Mouse (Mus musculus) adrenal gland, postnatal 4 days (tissue): ENCODE measurements around the gene Hcn2. TPM values are rescaled to one million over a fixed set of nuclear protein-coding genes. Genes with fewer than 3 reads are reported as not detected.
A peak's percentile ranks its signal among the peaks of the same experiment; 100 is the strongest.
"Not testable (repeated sequence)": the region's sequence is repeated elsewhere in the genome, so short reads cannot be mapped to it uniquely, and the experiment has no call there.

Experiments used
- DNase-seq, 2 experiments: peaks; one replicate each; pipeline ENCODE4 v3.0.0; 2021 to 2022; ENCODE audit warnings: low spot score in 2 of 2, mixed read lengths in 2 of 2
- total RNA-seq, 2 experiments: library from RNA; stranded (reverse); gene quantifications; 2 replicates each; pipeline ENCODE4 v1.2.3; 2021

Hcn2 gene
- total RNA-seq, 2 experiments from 2014 or later = 8.9 to 9.3 TPM

DNA sequence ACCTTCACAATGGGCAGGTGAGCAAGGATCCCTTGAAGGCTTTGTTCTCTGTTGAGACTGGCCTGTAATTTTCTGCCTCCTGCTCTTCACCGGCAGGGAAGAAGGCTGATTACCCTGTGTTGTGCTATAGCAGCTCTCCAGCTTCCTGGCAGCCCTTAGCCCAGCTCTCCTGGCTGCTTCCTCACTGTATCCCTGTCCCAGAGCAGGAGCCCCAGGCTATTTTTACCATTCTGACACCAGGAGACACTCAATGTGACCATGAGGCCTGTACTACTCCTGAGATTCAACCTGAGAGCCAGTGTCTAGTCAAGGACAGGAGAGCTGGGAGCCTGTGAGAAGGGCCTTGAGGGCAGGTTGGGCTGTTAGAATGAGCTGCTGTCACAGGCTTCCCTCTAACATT lies 29.7 kb upstream of the Hcn2 start:
- DNase-seq = no peak

DNA sequence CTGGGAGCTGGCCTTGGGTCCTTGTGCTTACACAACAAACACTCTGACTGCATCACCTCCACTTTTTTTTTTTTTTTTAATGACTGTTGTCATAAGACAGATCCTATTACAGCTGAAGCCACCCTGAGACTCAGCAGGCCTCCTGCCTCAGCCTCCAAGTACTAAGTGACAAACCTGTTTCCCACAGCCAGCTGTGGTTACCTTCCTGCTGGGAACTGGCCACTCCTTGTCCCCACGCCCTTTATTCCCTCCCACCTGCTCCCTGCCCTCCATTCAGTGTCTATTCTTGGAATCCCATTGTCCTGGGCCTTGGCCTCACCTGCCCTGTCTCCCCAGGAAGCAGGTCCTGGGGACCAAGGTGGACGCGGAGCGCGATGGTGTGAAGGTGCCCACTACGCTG lies 28.9 kb upstream of the Hcn2 start:
- DNase-seq = no peak

DNA sequence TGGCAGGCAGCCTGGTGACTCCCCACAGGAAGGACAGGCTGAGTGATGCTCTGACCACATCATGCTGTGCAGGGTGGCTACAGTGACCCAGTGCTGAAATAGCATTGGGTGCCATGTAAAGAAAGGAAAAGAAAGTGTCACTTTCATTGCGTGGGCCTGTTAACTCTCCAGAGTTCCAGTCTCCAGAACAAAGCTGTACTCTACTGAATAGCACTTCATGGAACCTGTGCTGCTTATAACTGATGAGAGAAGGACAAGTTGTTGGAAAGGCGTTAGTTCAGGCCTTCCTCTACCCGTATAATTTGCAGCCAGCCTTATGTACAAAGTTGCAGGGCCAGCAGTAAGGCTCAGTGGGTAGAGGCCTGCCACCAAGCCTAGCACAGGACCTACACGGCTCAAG lies 27.7 kb upstream of the Hcn2 start, which contains the start of gene Gzmm:
Gzmm (plus strand) TSS at position 301 of the 400 bp plus-strand sequence.
- DNase-seq = no peak

DNA sequence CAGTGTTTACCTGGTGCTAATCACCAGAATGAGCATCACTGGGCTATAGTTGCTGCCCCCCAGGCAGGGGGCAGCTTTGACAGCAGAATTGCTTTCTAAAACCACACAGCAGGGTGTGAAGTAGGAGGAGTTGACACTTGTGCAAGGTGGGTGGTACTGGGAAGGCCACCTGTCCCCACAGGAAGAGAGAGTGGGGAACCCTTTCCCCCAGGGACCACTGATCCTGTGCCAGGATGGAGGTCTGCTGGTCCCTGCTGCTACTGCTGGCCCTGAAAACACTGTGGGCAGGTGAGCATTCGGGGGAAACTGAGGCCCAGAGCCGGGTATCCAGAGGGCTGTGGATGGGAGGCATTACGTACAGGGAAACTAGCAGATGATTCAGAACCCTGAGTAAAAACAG lies 27.3 kb upstream of the Hcn2 start:
- no peak for DNase-seq

DNA sequence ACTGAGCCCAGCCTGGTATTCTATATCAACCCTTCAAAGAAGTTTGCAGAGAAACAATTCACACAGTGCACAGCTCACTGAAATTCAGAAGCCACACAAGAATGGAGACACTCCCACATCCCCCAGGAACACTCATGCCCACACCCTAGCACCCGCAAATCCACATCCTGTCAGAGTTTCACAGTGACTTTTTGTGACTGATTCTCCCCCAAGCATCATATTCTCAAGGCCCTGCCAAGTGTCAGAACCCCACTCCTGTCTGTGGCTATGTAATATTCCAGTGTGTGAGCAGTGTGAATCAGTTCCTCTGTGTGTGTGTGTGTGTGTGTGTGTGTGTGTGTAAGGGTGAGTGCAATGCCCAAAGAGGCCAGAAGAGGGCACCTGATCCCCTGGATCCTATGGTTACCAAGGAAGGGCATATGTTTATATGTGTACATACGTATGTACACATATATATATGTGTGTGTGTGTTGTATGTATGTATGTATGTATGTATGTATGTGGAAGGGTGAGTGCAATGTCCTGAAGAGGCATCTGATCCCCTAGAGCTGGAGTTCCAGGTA lies 24.4 kb upstream of the Hcn2 start:
- no peak for DNase-seq

DNA sequence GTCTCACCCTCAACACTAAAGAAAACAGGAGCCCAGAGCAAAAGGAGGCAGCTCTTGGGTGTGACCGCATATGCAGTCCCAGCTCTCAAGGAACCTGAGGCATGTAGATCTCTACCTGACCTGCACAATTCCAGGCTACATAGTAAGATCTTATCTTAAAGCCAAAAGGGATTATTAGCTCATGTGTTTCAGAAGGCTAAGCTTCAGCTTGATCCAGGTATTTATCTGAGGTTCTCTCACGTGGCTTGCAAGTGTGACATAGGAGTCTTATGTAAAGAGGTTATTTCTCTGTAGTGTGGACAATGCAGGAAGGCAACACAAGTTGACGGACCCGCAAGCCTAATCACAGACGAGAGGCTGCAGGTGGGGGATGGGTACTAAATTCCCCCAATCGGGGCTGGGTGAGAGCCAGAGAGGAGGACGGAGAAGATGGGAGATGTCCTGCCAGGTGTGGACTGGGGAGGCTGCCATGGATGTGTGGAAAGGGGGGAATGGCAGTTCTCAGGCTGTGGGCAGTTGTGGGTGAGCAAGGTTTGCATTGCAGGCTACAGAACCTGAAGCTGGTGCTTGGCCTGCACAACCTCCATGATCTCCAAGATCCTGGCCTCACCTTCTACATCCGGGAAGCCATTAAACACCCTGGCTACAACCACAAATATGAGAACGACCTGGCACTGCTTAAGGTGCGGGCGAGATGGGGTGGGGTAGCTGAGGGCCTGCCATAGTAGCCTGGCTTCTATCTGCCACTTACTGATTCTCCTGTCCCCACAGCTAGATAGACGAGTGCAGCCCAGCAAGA lies 22.7 kb upstream of the Hcn2 start:
- DNase-seq = no peak

DNA sequence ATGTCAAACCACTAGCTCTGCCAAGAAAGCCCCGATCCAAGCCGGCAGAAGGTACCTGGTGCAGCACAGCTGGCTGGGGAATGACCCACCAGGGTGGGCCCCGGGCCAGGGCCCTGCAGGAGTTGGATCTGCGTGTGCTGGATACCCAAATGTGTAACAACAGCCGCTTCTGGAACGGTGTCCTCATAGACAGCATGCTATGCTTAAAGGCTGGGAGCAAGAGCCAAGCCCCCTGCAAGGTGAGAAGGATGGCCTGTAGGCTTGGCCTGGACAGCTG lies 22.1 kb upstream of the Hcn2 start:
- DNase-seq = no peak

DNA sequence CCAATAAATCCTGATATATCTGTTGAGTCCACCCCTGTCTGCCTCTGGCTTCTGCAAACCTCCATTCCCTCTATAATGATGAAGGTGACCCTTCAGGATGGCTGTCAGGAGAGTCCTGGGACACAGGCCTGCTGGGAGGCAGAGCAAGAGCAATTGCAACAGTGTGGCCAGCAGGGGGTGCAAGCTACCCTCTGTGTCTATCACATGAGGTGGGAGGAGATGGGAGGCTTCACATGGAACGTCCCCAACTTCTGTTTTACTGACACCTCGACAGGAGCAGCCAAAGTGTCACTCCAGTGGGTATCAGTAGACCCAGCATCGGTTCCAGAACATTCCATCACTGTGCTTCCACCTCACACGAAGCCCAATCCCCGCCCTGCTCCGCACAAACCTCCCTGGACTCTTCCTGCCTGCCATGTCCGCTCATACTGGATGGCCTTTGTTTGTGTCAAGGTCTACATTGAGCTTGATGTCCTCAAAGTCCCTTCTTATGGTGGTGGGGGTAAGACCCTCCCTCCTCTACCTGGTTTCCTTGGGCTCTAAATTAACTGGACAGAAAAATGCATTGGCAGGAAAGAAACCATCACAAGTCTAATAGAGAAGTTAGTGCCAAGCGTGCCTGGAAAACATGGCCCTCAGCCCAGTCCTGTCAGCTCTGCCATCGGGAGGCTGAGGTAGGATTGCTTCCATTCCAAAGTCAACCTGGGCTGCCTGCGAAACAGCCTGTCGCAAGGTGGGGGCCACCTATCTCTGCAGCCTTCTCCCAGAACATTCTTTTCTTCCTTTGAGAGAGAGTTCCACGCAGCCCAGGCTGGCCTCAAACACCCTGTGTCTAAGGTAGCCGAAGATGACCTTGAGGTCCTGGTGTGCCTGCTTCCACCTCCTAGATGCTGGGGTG lies 21.0 kb upstream of the Hcn2 start:
- peak; percentile 56 to 72 for DNase-seq

DNA sequence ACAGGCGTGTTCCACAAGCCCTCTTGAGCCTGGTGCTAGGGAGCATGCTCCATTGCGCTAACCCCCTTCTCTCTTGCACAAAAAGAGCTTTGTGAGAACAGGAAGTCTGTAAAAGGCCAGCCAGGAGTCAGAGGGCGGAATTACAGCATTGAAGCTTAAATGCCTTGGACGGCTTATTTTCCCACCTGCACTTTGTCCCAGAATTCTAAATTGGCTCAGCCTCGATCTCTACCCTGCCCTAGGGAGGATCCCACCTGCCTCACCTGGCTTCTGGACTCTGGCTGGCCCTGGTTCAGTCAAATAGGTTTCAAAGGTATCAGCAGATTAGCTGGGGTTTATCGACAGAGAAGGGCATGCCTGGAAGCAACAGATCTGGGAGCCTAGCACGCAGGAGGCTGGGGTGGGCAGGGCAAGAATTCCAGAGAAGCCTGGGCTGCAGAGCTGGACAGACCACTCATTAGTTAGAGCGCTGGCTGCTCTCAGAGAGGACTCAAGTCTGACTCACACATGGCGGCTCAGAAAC lies 20.2 kb upstream of the Hcn2 start:
- DNase-seq = no peak

DNA sequence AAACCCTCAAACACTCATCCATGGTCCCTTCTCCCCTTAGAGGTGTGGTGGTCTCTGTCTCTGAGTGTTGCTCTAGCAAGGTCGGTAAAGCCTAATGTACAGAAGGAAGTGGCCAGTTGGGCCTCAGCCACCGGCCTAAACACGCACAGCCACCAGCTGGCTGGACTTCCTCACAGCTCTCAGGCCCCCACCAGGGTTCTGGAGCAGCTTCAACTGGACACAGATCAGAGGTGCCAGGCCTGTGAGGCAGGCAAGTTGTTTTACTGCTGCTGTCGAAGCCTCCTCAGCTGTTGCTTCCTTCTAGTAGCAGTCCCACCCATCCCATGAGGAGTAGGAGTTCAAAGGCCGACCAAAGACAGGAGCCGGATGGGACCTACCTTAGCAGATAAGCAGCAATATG lies 18.5 kb upstream of the Hcn2 start:
- no peak for DNase-seq

DNA sequence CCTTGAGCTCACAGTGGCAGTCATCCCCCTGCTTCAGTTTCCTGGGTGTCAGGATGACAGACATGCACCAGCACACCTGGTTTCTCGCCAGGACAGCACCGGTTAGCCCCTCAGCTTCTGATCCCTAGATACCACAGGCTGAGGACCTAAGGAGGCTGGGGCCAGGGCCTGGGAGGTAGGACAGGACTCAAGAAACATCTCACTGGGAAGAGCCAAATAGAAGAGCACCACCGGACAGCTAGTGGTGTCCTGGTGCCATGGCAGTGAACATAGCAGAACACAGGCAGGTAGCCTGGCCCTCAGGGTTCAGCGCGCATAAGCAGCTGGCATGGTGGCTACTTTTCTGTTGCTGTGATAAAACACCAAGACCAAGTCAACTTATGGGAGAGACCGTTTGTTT lies 18.0 kb upstream of the Hcn2 start:
- no peak for DNase-seq

DNA sequence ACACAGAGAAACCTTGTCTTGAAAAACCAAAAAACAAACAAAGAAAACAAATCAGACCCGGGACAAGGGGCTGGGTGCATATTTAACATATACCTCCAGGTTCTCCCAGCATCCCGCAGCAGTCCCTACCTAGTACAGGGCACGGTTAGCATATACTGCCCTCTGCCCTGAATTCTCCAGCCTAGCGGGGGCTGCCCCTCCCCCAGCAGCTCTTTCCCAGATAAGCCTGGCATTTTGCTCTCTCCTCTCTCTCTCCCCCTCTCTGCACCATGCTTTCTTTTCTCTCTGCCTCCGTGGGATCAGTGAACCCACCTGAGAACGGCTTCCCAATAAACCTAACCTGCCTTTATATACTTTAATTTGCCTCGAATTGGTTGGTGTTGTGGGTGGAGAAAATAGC lies 15.8 kb upstream of the Hcn2 start:
- DNase-seq = no peak

DNA sequence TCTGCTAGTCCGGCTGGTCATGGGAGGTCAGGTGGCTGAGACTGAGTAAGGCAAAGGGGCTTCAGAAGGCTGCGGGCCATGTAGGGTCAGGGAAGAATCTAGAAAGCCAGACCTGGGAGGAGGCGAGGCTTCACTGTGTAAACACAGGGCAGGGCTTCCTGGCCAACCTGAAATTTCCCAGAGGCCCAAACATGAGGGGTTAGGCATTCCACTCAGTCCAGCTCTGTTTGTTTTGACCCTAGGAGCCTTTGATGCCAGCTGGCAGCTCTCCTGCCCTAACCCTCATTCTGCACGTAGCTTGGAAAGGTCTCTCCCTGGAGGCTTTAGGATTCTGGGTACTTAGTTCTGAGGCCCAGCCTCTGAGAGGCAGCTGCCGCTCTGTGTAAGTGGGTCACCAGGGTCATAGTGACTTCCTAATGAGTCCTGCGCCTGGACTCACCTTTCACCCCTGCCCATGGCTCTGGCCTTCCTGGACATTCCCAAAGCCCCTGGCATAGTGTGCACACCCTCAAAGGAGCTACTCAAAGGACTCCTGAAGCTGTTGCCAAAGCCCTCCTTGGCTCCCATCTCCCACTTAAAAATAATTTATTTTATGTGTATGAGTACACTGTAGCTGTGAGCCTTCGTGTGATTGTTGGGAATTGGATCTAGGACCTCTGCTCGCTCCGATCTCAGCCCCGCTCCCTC lies 14.8 kb upstream of the Hcn2 start:
- no peak for DNase-seq

DNA sequence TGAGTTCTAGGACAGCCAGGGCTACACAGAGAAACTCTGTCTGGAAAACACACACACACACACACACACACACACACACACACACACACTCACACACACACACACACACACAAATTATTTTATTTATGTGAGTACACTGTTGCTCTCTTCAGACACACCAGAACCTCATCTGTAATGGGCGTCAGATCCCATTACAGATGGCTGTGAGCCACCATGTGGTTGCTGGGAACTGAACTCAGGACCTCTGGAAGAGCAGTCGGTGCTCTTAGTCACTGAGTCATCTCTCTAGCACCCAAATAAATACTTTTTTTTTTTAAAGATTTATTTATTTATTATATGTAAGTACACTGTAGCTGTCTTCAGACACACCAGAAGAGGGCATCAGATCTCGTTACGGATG lies 13.5 kb upstream of the Hcn2 start:
- DNase-seq = not testable (repeated sequence)

DNA sequence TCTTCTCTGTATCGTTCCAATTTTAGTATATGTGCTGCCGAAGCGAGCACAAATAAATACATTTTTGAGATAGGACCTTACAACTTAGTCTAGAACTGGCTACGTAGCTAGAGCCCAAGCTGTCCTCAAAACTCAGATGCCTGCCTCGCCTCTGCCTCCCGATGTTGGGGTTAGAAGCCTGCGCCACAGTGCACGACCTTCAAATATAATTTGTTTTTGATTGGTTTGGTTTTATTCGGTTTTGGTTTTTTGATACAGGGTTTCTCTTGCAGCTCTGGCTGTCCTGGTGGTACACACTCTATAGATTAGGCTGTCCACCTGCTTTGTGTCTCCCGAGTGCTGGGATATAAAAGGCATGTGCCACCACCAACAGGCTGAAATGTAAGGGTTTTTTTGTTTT lies 12.9 kb upstream of the Hcn2 start:
- no peak for DNase-seq

DNA sequence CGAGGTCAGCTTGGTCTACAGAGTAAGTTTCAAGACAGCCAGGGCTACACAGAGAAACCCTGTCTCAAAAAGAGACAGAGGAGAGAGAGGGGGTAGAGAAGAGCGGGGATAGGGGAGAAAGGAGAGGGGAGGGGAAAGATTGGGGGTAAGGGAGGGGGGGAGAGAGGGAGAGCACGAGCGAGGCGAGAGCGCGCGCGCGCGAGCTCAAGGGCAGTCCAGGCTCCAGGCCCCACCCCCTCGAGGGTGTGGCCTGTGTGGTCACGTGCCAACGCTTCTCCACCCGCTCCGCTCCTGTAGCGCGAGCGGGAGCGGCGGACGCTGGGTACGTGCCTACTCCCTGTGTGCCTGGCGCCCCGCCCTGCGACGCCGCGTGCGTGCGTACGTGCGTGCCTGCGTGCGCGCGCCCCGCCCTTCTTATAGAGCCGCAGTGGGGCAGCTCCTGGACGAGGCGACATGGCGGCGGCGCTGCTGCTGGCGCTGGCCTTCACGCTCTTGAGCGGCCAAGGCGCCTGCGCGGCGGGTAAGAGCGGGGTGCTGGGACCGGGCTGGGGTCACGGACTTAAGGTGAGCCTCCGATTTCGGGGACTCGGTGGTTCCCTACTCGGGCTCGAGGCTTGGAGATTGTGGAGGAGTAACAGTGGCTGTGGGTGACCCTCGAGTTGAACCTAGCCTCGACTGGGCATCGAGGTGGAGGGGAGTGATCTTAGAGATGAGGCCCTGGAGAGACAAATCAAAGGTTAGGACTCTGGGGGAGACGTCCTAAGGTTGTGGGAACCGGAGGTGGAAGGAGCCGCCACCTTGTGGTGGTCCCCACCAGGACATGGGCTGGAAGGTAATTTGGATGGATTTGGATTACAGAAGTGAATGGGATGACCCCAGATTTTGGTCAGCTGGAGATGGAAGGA lies 12.1 kb upstream of the Hcn2 start, which contains the start of gene Bsg:
Bsg (plus strand) TSS at position 427 of the 905 bp plus-strand sequence.
- DNase-seq = peak; percentile 96

DNA sequence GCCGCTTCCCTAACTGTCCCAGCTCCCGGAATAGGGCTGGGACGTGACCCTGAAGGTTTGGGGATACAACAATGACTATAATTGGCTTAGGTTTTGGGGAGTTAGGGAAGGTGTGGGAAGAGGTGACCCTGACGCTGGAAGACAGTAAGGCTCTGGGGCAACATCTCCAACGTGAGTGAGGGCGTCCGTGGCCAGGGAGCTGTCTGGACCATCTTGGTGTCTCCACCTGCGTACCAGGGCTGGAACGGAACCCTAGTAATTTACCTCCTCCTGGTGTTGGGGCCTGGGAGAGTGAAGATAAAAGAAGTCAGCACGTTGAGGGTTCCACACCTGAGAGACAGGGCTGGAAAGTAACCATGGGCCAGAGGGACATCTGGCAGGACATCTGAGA lies 11.5 kb upstream of the Hcn2 start:
- no peak for DNase-seq

DNA sequence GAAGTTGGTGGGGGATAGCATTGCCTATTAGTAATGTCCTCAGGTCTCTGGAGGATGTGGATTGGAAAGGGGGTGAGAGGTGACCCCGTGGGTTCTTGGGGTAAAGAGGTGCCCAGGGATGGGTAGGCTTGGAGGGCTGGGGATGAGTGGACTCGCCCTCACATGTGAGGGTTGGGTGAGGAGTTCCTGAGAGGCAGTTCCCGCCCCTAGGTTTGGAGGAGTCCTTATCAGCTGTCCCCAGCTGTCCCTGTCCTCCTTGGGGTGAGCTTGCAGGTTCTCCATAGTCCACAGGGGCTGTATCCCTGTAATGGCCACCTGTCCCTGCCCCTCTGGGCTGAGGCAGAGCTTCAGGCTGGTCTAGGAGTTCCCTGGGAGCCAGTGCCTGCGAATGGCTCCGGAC lies 10.5 kb upstream of the Hcn2 start:
- DNase-seq = no peak

DNA sequence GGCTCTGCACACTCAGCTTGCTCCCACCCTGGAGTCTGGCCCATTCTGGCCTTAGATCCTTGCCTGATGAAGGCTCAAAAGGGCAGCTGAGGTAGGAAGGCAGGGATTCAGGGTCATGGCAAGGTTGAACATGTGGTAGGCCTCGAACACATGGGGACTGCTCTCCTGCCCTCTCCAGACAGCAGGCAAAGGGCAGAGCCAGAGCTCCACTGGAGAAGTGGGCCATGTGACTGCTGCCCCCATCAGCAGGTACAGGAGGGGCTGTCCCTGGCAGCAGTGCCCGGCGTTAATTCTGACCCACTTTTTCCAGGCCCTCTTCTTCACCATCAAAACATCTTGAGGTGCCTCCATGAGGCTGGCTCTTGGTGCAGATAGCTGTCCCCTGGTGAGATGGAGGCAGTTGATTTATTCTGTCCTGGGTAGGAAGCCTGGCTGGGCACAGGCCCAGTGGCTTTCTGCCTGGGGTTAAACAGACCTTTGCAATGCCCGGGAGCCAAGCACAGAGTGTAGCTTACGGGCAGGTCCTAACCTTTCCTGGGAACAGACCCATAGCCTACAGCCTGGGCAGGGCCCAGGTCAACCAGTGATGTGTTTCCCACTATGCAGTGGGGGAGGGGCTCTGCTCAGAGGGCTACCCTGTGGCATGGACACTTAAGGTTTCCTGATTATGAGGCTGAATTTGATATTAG lies 9.9 kb upstream of the Hcn2 start:
- no peak for DNase-seq

DNA sequence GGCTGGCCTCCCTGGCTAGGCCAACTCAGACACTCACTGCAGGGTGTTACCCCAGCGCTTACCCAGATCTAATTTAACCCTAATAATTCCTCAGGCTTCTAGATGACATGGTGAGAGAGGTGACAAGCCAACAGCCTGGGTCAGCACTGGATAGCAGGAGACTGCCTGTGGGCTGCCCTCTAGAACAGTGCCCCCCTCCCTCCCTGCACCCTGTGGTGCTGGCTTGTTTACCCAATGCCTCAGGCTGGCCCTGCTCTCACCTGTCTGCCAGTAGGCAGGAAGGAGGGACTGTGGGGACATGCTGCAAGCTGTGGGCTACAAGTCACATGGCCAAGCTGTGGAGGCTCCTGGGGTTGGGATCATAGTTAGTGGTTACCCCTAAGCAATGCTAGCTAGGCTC lies 9.3 kb upstream of the Hcn2 start:
- DNase-seq = no peak
